Mouse (Mus musculus) ES-E14 (cell line): ENCODE data around the gene Zfp597.
A peak's percentile ranks its signal among the peaks of the same experiment; 100 is the strongest.

Source experiments
- CHD2 ChIP-seq: IDR thresholded peaks from 2 replicates; pipeline ENCODE4 v1.6.1; 2014; ENCODE audit warnings: mild to moderate bottlenecking, low read depth, low read length, inconsistent platforms
- HCFC1 ChIP-seq: IDR thresholded peaks from 2 replicates; pipeline ENCODE4 v1.6.1; 2012; ENCODE audit warnings: low read length, inconsistent platforms, borderline replicate concordance; ENCODE audit not compliant: insufficient read depth
- MAFK ChIP-seq: IDR thresholded peaks from 2 replicates; pipeline ENCODE4 v1.6.1; 2014; ENCODE audit warnings: mild to moderate bottlenecking, low read depth, low read length, inconsistent platforms; ENCODE audit not compliant: insufficient read depth
- ZC3H11A ChIP-seq: IDR thresholded peaks from 2 replicates; pipeline ENCODE4 v1.6.1; 2012; ENCODE audit warnings: low read depth, mild to moderate bottlenecking, inconsistent platforms, low read length, borderline replicate concordance

GRCm38 (mm10) chr16:3908537-3909111, 24.3 kb upstream of the Zfp597 start, which contains the start of the genes 1700037C18Rik and Cluap1:
- TF ChIP-seq CHD2 (0 out of 2 replicates have a peak, but pooled peaks have one; percentile 24), HCFC1 (peak; percentile 84), ZC3H11A (no peak), MAFK (no peak)
